Mouse (Mus musculus) kidney, postnatal 0 days (tissue): ENCODE measurements at regions not wholly inside any gene's neighbourhood (a gene's known extent, or its start where the extent isn't known, plus 50 kb on each side); places are given as distances from the start of the nearest gene placed in this dataset.

Source experiments
- ATAC-seq: fragments of 200-750 bp; cut with Nextera tagmentation; replicated peaks from 2 replicates; pipeline ENCODE4 v1.8.0; 2017; ENCODE audit warnings: low read depth, moderate number of reproducible peaks, moderate TSS enrichment, moderate library complexity; ENCODE audit not compliant: low FRiP score
- DNase-seq: peaks from one replicate; pipeline ENCODE4 v3.0.0-alpha.2; 2016; ENCODE audit warnings: low spot score
- H3K27ac ChIP-seq: fragments of 300-500 bp; sonication (generic); 2 replicates; pipeline ENCODE4 v1.5.1; 2014; ENCODE audit warnings: mild to moderate bottlenecking
- H3K27me3 ChIP-seq: fragments of 300-500 bp; sonication (generic); 2 replicates; pipeline ENCODE4 v1.6.1; 2014; ENCODE audit warnings: low read length, mixed read lengths; ENCODE audit not compliant: insufficient read depth
- H3K36me3 ChIP-seq: fragments of 300-500 bp; sonication (generic); 2 replicates; pipeline ENCODE4 v1.6.1; 2014; ENCODE audit warnings: low read length, mixed read lengths; ENCODE audit not compliant: insufficient read depth
- H3K4me1 ChIP-seq: fragments of 300-500 bp; sonication (generic); replicated peaks from 2 replicates; pipeline ENCODE4 v1.6.1; 2014; ENCODE audit warnings: antibody characterized with exemption, low read length, mixed read lengths; ENCODE audit not compliant: insufficient read depth
- H3K4me2 ChIP-seq: fragments of 300-500 bp; sonication (generic); 2 replicates; pipeline ENCODE4 v1.6.1; 2014; ENCODE audit warnings: mild to moderate bottlenecking, low read length, moderate library complexity, mixed read lengths
- H3K4me3 ChIP-seq: fragments of 300-500 bp; sonication (generic); replicated peaks from 2 replicates; pipeline ENCODE4 v1.5.1; 2014; ENCODE audit warnings: low read depth, low read length
- H3K9ac ChIP-seq: fragments of 300-500 bp; sonication (generic); 2 replicates; pipeline ENCODE4 v1.6.1; 2014; ENCODE audit warnings: low read depth, low read length
- H3K9me3 ChIP-seq: fragments of 300-500 bp; sonication (generic); replicated peaks from 2 replicates; pipeline ENCODE4 v1.6.1; 2016; ENCODE audit warnings: low read length, inconsistent platforms, mixed read lengths
- CTCF ChIP-seq: IDR thresholded peaks from 2 replicates; pipeline ENCODE4 v1.5.1; 2016; ENCODE audit warnings: antibody characterized with exemption, low read depth, mild to moderate bottlenecking, moderate library complexity
- WGBS: fragments of 180-500 bp; shearing (Covaris S2); extraction: QIAGEN DNeasy Blood & Tissue Kit; methylation state at CpG from one replicate; pipeline ENCODE4 v1.1.7; 2014; 5-methylcytosine and 5-hydroxymethylcytosine counted together

- DNase-seq (peak; percentile 53), ATAC-seq (no peak)
- 43% methylated on average over 6 of the region's 6 CpGs for WGBS
- Histone ChIP-seq H3K9me3 (no peaks in the 10 kb centered on the region), H3K4me2 (no peak overlapping the region), H3K27me3 (no peaks in the 10 kb centered on the region), H3K4me1 (no peaks in the 10 kb centered on the region), H3K27ac (no peak overlapping the region), H3K36me3 (no peaks in the 10 kb centered on the region), H3K9ac (no peak overlapping the region), H3K4me3 (no peak overlapping the region)
- no peak for TF ChIP-seq CTCF
Measured at GRCm38 (mm10) chr14:103929155-103929729, 85.0 kb upstream of the Ednrb start.

GRCm38 (mm10) chr14:103920169-103920568, 76.0 kb upstream of the Ednrb start:
- Histone ChIP-seq H3K9me3 (no peaks in the 10 kb centered on the region), H3K4me2 (no peak overlapping the region), H3K4me1 (no peaks in the 10 kb centered on the region), H3K4me3 (no peak overlapping the region), H3K27ac (no peak overlapping the region), H3K27me3 (no peaks in the 10 kb centered on the region), H3K9ac (no peak overlapping the region), H3K36me3 (no peaks in the 10 kb centered on the region)
- ATAC-seq (no peak), DNase-seq (no peak)
- 66% methylated on average over 5 of the region's 5 CpGs for WGBS
- no peak for TF ChIP-seq CTCF

GRCm38 (mm10) chr14:103919380-103919779, 75.2 kb upstream of the Ednrb start:
- peak; percentile 24 for DNase-seq
- 30% methylated on average over 4 of the region's 4 CpGs for WGBS

GRCm38 (mm10) chr14:103913453-103913852, 69.3 kb upstream of the Ednrb start:
- 96% methylated on average over 4 of the region's 4 CpGs for WGBS
- no peak overlapping the region for H3K9ac ChIP-seq
- no peak for ATAC-seq
- no peak overlapping the region for H3K4me3 ChIP-seq
- no peaks in the 10 kb centered on the region for H3K9me3 ChIP-seq
- DNase-seq: no peak
- no peak overlapping the region for H3K4me2 ChIP-seq
- no peaks in the 10 kb centered on the region for H3K4me1 ChIP-seq
- no peak overlapping the region for H3K27ac ChIP-seq
- TF ChIP-seq CTCF: no peak
- no peaks in the 10 kb centered on the region for H3K36me3 ChIP-seq
- H3K27me3 ChIP-seq: no peaks in the 10 kb centered on the region

More at GRCm38 (mm10) chr14:103919380-103919779, 75.2 kb upstream of the Ednrb start:
- no peak overlapping the region for H3K4me2 ChIP-seq
- no peaks in the 10 kb centered on the region for H3K36me3 ChIP-seq
- no peak overlapping the region for H3K27ac ChIP-seq
- H3K9ac ChIP-seq: no peak overlapping the region
- H3K9me3 ChIP-seq: no peaks in the 10 kb centered on the region
- H3K27me3 ChIP-seq: no peaks in the 10 kb centered on the region
- H3K4me1 ChIP-seq: no peaks in the 10 kb centered on the region
- no peak for ATAC-seq
- no peak overlapping the region for H3K4me3 ChIP-seq
- TF ChIP-seq CTCF: no peak

DNA sequence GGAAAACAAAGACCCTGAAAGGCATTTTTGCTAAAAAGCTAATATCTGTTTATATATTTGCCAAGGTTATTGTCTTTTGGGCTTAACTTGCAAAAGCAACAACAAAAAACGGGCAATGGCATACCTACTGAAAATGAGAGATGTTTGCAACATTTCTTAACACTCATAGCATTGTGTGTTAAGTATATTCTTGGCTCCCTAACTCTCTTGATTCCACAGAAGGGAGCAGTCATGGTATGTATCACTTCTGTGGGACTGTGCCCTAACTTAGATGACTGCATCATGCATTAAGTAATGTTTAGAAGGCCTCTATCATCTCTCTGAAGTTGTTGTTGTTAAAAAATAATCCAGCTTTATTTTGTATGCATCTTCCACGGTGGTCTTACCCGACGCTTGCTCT, 67.5 kb upstream of the Ednrb start:
- no peak overlapping the region for H3K27ac ChIP-seq
- H3K27me3 ChIP-seq: no peaks in the 10 kb centered on the region
- no peak for TF ChIP-seq CTCF
- no peak for DNase-seq
- H3K9me3 ChIP-seq: no peaks in the 10 kb centered on the region
- ATAC-seq: no peak
- no peak overlapping the region for H3K4me3 ChIP-seq
- no peaks in the 10 kb centered on the region for H3K4me1 ChIP-seq
- no peak overlapping the region for H3K4me2 ChIP-seq
- no peaks in the 10 kb centered on the region for H3K36me3 ChIP-seq
- no peak overlapping the region for H3K9ac ChIP-seq
- 78% methylated on average over 4 of the region's 4 CpGs for WGBS

DNA sequence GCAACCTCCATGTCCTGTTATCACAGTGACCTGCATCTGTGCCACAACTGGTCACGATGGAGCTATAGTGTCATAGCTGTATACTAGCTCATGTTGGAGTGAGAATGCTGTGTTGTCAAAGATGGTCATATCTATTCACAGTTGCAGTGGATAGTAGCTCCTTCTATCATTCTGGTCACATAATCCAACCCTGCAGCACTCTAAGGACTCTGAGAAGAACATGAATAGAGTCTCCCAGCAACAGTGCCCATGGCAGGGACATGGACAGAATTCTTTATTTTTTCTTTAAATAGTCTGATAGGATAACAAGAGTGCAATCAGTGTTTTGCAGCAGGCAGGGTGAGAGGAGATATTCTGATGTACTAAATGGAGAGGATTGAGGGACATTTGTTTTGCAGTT, 67.1 kb upstream of the Ednrb start:
- H3K36me3 ChIP-seq: no peaks in the 10 kb centered on the region
- no peaks in the 10 kb centered on the region for H3K9me3 ChIP-seq
- ATAC-seq (no peak), DNase-seq (no peak)
- no peak overlapping the region for H3K4me3 ChIP-seq
- no peaks in the 10 kb centered on the region for H3K4me1 ChIP-seq
- 95% methylated on average over 1 of the region's 1 CpGs for WGBS
- H3K27ac ChIP-seq: no peak overlapping the region
- no peak overlapping the region for H3K4me2 ChIP-seq
- H3K9ac ChIP-seq: no peak overlapping the region
- TF ChIP-seq CTCF: no peak
- H3K27me3 ChIP-seq: no peaks in the 10 kb centered on the region

GRCm38 (mm10) chr14:103906417-103907070, 62.3 kb upstream of the Ednrb start:
- DNase-seq: no peak
- no peak overlapping the region for H3K4me2 ChIP-seq
- H3K4me3 ChIP-seq: no peak overlapping the region
- H3K36me3 ChIP-seq: no peaks in the 10 kb centered on the region
- TF ChIP-seq CTCF: no peak
- no peaks in the 10 kb centered on the region for H3K9me3 ChIP-seq
- no peaks in the 10 kb centered on the region for H3K4me1 ChIP-seq
- no peak for ATAC-seq
- 53% methylated on average over 2 of the region's 2 CpGs for WGBS
- H3K27me3 ChIP-seq: no peaks in the 10 kb centered on the region
- H3K27ac ChIP-seq: no peak overlapping the region
- H3K9ac ChIP-seq: no peak overlapping the region
